Mouse (Mus musculus): ENCODE results near the gene Kcna2. TPM values are rescaled to one million over a fixed set of nuclear protein-coding genes. Genes with fewer than 3 reads are reported as not detected.
A peak's percentile ranks its signal among the peaks of the same experiment; 100 is the strongest.

The Kcna2 gene
- polyA plus RNA-seq, 1 experiment from 2014 or later, result 0.72 TPM

GRCm38 (mm10) chr3:107077101-107077500 is 23.8 kb upstream of the Kcna2 start:
- no peaks in the 10 kb centered on the region for H3K9me3 ChIP-seq (ENCODE audit: control insufficient read depth, low read length)
- H3K4me1 ChIP-seq (replicated peaks; ENCODE audit: control insufficient read depth, insufficient read depth, low read length), result no peaks in the 10 kb centered on the region
- no peak overlapping the region for H3K9ac ChIP-seq (ENCODE audit: low read length)
- no peak overlapping the region for H3K4me3 ChIP-seq (ENCODE audit: low read length)
- WGBS, result 64% methylated on average over 2 of the region's 2 CpGs
- peak; percentile 73 for ATAC-seq (ENCODE audit: low read depth)
- no peaks in the 10 kb centered on the region for H3K36me3 ChIP-seq (ENCODE audit: control insufficient read depth, insufficient read depth, low read length)
- H3K4me2 ChIP-seq (ENCODE audit: low read depth, low read length), result no peak overlapping the region
- H3K27ac ChIP-seq (ENCODE audit: low read length), result no peak overlapping the region
- H3K27me3 ChIP-seq (ENCODE audit: control insufficient read depth, insufficient read depth, low read depth, low read length), result no peaks in the 10 kb centered on the region

GRCm38 (mm10) chr3:107080803-107081202 is 20.1 kb upstream of the Kcna2 start:
- Histone ChIP-seq H3K9me3 (ENCODE audit: control insufficient read depth, low read length) (no peaks in the 10 kb centered on the region), H3K36me3 (ENCODE audit: control insufficient read depth, insufficient read depth, low read length) (no peaks in the 10 kb centered on the region), H3K9ac (ENCODE audit: low read length) (no peak overlapping the region), H3K27ac (ENCODE audit: low read length) (no peak overlapping the region), H3K27me3 (ENCODE audit: control insufficient read depth, insufficient read depth, low read depth, low read length) (no peaks in the 10 kb centered on the region), H3K4me2 (ENCODE audit: low read depth, low read length) (no peak overlapping the region), H3K4me3 (ENCODE audit: low read length) (no peak overlapping the region), H3K4me1 (replicated peaks; ENCODE audit: control insufficient read depth, insufficient read depth, low read length) (no peaks in the 10 kb centered on the region)
- 59% methylated on average over 3 of the region's 3 CpGs for WGBS
- no peak for ATAC-seq (ENCODE audit: low read depth)

- no peaks in the 10 kb centered on the region for H3K36me3 ChIP-seq (ENCODE audit: control insufficient read depth, insufficient read depth, low read length)
- no peaks in the 10 kb centered on the region for H3K9me3 ChIP-seq (ENCODE audit: control insufficient read depth, low read length)
- no peak overlapping the region for H3K27ac ChIP-seq (ENCODE audit: low read length)
- no peaks in the 10 kb centered on the region for H3K4me1 ChIP-seq (replicated peaks; ENCODE audit: control insufficient read depth, insufficient read depth, low read length)
- no peak overlapping the region for H3K4me3 ChIP-seq (ENCODE audit: low read length)
- ATAC-seq (ENCODE audit: low read depth), result no peak
- 26% methylated on average over 3 of the region's 3 CpGs for WGBS
- no peak overlapping the region for H3K9ac ChIP-seq (ENCODE audit: low read length)
- H3K4me2 ChIP-seq (ENCODE audit: low read depth, low read length), result no peak overlapping the region
- no peaks in the 10 kb centered on the region for H3K27me3 ChIP-seq (ENCODE audit: control insufficient read depth, insufficient read depth, low read depth, low read length)
Observed at GRCm38 (mm10) chr3:107081227-107081626, 19.7 kb upstream of the Kcna2 start.

GRCm38 (mm10) chr3:107084586-107084985 is 16.4 kb upstream of the Kcna2 start:
- Histone ChIP-seq H3K4me3 (ENCODE audit: low read length) (no peak overlapping the region), H3K4me1 (replicated peaks; ENCODE audit: control insufficient read depth, insufficient read depth, low read length) (no peaks in the 10 kb centered on the region), H3K4me2 (ENCODE audit: low read depth, low read length) (no peak overlapping the region), H3K27me3 (ENCODE audit: control insufficient read depth, insufficient read depth, low read depth, low read length) (no peaks in the 10 kb centered on the region), H3K36me3 (ENCODE audit: control insufficient read depth, insufficient read depth, low read length) (no peaks in the 10 kb centered on the region), H3K9ac (ENCODE audit: low read length) (no peak overlapping the region), H3K27ac (ENCODE audit: low read length) (no peak overlapping the region), H3K9me3 (ENCODE audit: control insufficient read depth, low read length) (no peaks in the 10 kb centered on the region)
- ATAC-seq (ENCODE audit: low read depth), result no peak
- 60% methylated on average over 3 of the region's 3 CpGs for WGBS

GRCm38 (mm10) chr3:107087410-107087809 is 13.5 kb upstream of the Kcna2 start:
- H3K9ac ChIP-seq (ENCODE audit: low read length), result no peak overlapping the region
- no peaks in the 10 kb centered on the region for H3K36me3 ChIP-seq (ENCODE audit: control insufficient read depth, insufficient read depth, low read length)
- no peak overlapping the region for H3K27ac ChIP-seq (ENCODE audit: low read length)
- H3K4me2 ChIP-seq (ENCODE audit: low read depth, low read length), result no peak overlapping the region
- no peak overlapping the region for H3K4me3 ChIP-seq (ENCODE audit: low read length)
- H3K9me3 ChIP-seq (ENCODE audit: control insufficient read depth, low read length), result no peaks in the 10 kb centered on the region
- no peaks in the 10 kb centered on the region for H3K27me3 ChIP-seq (ENCODE audit: control insufficient read depth, insufficient read depth, low read depth, low read length)
- no peaks in the 10 kb centered on the region for H3K4me1 ChIP-seq (replicated peaks; ENCODE audit: control insufficient read depth, insufficient read depth, low read length)
- ATAC-seq (ENCODE audit: low read depth), result no peak
- WGBS, result 85% methylated on average over 4 of the region's 4 CpGs

- Histone ChIP-seq H3K27ac (ENCODE audit: low read length) (no peak overlapping the region), H3K4me3 (ENCODE audit: low read length) (no peak overlapping the region), H3K4me2 (ENCODE audit: low read depth, low read length) (no peak overlapping the region), H3K36me3 (ENCODE audit: control insufficient read depth, insufficient read depth, low read length) (no peaks in the 10 kb centered on the region), H3K27me3 (ENCODE audit: control insufficient read depth, insufficient read depth, low read depth, low read length) (no peaks in the 10 kb centered on the region), H3K4me1 (replicated peaks; ENCODE audit: control insufficient read depth, insufficient read depth, low read length) (no peaks in the 10 kb centered on the region), H3K9ac (ENCODE audit: low read length) (no peak overlapping the region), H3K9me3 (ENCODE audit: control insufficient read depth, low read length) (no peaks in the 10 kb centered on the region)
- 70% methylated on average over 3 of the region's 3 CpGs for WGBS
- no peak for ATAC-seq (ENCODE audit: low read depth)
Observed at GRCm38 (mm10) chr3:107088820-107089219, 12.1 kb upstream of the Kcna2 start.

- WGBS, result 45% methylated on average over 3 of the region's 3 CpGs
- Histone ChIP-seq H3K27me3 (ENCODE audit: control insufficient read depth, insufficient read depth, low read depth, low read length) (no peaks in the 10 kb centered on the region), H3K4me3 (ENCODE audit: low read length) (no peak overlapping the region), H3K9me3 (ENCODE audit: control insufficient read depth, low read length) (no peaks in the 10 kb centered on the region), H3K4me1 (replicated peaks; ENCODE audit: control insufficient read depth, insufficient read depth, low read length) (no peaks in the 10 kb centered on the region), H3K9ac (ENCODE audit: low read length) (no peak overlapping the region), H3K4me2 (ENCODE audit: low read depth, low read length) (no peak overlapping the region), H3K27ac (ENCODE audit: low read length) (no peak overlapping the region), H3K36me3 (ENCODE audit: control insufficient read depth, insufficient read depth, low read length) (no peaks in the 10 kb centered on the region)
- no peak for ATAC-seq (ENCODE audit: low read depth)
Observed at GRCm38 (mm10) chr3:107089475-107089874, 11.5 kb upstream of the Kcna2 start.

DNA sequence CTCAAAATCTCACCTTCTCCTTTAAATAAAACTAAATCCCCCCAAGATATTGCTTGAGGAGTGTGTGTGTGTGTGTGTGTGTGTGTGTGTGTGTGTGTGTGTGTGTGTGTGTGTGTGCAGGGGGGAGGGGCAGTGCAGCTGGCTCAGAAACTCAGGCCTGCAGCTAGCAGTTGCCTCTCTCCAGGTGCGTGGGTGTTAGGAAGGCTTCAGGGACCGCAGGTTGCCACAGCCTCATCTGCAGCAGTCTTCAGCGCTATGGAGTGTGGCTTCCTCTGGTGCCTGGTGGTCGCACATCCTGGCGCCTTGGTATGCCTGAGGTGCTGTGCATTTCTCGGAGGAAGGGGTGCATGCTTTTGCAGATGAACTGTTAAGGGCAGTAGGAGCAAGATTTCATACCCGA is 10.9 kb upstream of the Kcna2 start:
- Histone ChIP-seq H3K4me1 (replicated peaks; ENCODE audit: control insufficient read depth, insufficient read depth, low read length) (no peaks in the 10 kb centered on the region), H3K4me2 (ENCODE audit: low read depth, low read length) (no peak overlapping the region), H3K27ac (ENCODE audit: low read length) (no peak overlapping the region), H3K4me3 (ENCODE audit: low read length) (no peak overlapping the region), H3K9ac (ENCODE audit: low read length) (no peak overlapping the region), H3K27me3 (ENCODE audit: control insufficient read depth, insufficient read depth, low read depth, low read length) (no peaks in the 10 kb centered on the region), H3K9me3 (ENCODE audit: control insufficient read depth, low read length) (no peaks in the 10 kb centered on the region), H3K36me3 (ENCODE audit: control insufficient read depth, insufficient read depth, low read length) (no peaks in the 10 kb centered on the region)
- ATAC-seq (ENCODE audit: low read depth), result no peak
- WGBS, result 58% methylated on average over 7 of the region's 7 CpGs

- no peaks in the 10 kb centered on the region for H3K4me1 ChIP-seq (replicated peaks; ENCODE audit: control insufficient read depth, insufficient read depth, low read length)
- H3K9me3 ChIP-seq (ENCODE audit: control insufficient read depth, low read length), result no peaks in the 10 kb centered on the region
- H3K27me3 ChIP-seq (ENCODE audit: control insufficient read depth, insufficient read depth, low read depth, low read length), result no peaks in the 10 kb centered on the region
- ATAC-seq (ENCODE audit: low read depth), result no peak
- no peak overlapping the region for H3K27ac ChIP-seq (ENCODE audit: low read length)
- H3K36me3 ChIP-seq (ENCODE audit: control insufficient read depth, insufficient read depth, low read length), result no peaks in the 10 kb centered on the region
- H3K4me2 ChIP-seq (ENCODE audit: low read depth, low read length), result no peak overlapping the region
- no peak overlapping the region for H3K4me3 ChIP-seq (ENCODE audit: low read length)
- no peak overlapping the region for H3K9ac ChIP-seq (ENCODE audit: low read length)
- 63% methylated on average over 11 of the region's 11 CpGs for WGBS
Observed at GRCm38 (mm10) chr3:107090403-107091150, 10.4 kb upstream of the Kcna2 start.

Data from lung, embryonic 16.5 days (tissue).